Mouse (Mus musculus) forebrain, embryonic 13.5 days (tissue): ENCODE measurements at regions not wholly inside any gene's neighbourhood (a gene's known extent, or its start where the extent isn't known, plus 50 kb on each side); places are given as distances from the start of the nearest gene placed in this dataset.
A peak's percentile ranks its signal among the peaks of the same experiment; 100 is the strongest.

Source experiments
- ATAC-seq: fragments of 200-750 bp; cut with Nextera tagmentation; 2 replicates; pipeline ENCODE4 v1.8.0; 2017
- H3K27ac ChIP-seq: fragments of 300-500 bp; sonication (generic); 2 replicates; pipeline ENCODE4 v1.5.1; 2015; ENCODE audit warnings: inconsistent platforms, mild to moderate bottlenecking, moderate library complexity
- H3K27me3 ChIP-seq: fragments of 300-500 bp; sonication (generic); 2 replicates; pipeline ENCODE4 v1.6.1; 2015; ENCODE audit warnings: mild to moderate bottlenecking, inconsistent platforms
- H3K36me3 ChIP-seq: fragments of 300-500 bp; sonication (generic); 2 replicates; pipeline ENCODE4 v1.6.1; 2015; ENCODE audit warnings: mild to moderate bottlenecking, inconsistent platforms; ENCODE audit not compliant: poor library complexity, severe bottlenecking
- H3K4me1 ChIP-seq: fragments of 300-500 bp; sonication (generic); 2 replicates; pipeline ENCODE4 v1.6.1; 2015; ENCODE audit warnings: inconsistent platforms
- H3K4me2 ChIP-seq: fragments of 300-500 bp; sonication (generic); 2 replicates; pipeline ENCODE4 v1.6.1; 2015; ENCODE audit warnings: inconsistent platforms, mild to moderate bottlenecking, moderate library complexity
- H3K4me3 ChIP-seq: fragments of 300-500 bp; sonication (generic); 2 replicates; pipeline ENCODE4 v1.5.1; 2015; ENCODE audit warnings: mild to moderate bottlenecking, inconsistent platforms
- H3K9ac ChIP-seq: fragments of 300-500 bp; sonication (generic); 2 replicates; pipeline ENCODE4 v1.6.1; 2015; ENCODE audit warnings: mild to moderate bottlenecking, inconsistent platforms
- H3K9me3 ChIP-seq: fragments of 300-500 bp; sonication (generic); replicated peaks from 2 replicates; pipeline ENCODE4 v1.6.1; 2016; ENCODE audit warnings: inconsistent platforms
- WGBS: fragments of 180-500 bp; shearing (Covaris S2); methylation state at CpG from one replicate; pipeline ENCODE4 v1.1.7; 2015; 5-methylcytosine and 5-hydroxymethylcytosine counted together

- WGBS, result 91% methylated on average over 1 of the region's 1 CpGs
- Histone ChIP-seq H3K4me1 (no peaks in the 10 kb centered on the region), H3K9me3 (no peaks in the 10 kb centered on the region), H3K27ac (no peak overlapping the region), H3K36me3 (no peaks in the 10 kb centered on the region), H3K4me3 (no peak overlapping the region), H3K27me3 (no peaks in the 10 kb centered on the region), H3K9ac (no peak overlapping the region), H3K4me2 (no peak overlapping the region)
- ATAC-seq, result no peak
These were observed 315.7 kb upstream of the Slco3a1 start for GRCm38 (mm10) chr7:74870250-74870649.

- no peaks in the 10 kb centered on the region for H3K9me3 ChIP-seq
- H3K27me3 ChIP-seq, result no peaks in the 10 kb centered on the region
- H3K4me2 ChIP-seq, result no peak overlapping the region
- H3K36me3 ChIP-seq, result no peaks in the 10 kb centered on the region
- H3K4me1 ChIP-seq, result no peaks in the 10 kb centered on the region
- H3K27ac ChIP-seq, result no peak overlapping the region
- WGBS, result 89% methylated on average over 3 of the region's 3 CpGs
- no peak overlapping the region for H3K9ac ChIP-seq
- no peak overlapping the region for H3K4me3 ChIP-seq
- no peak for ATAC-seq
These were observed 308.1 kb upstream of the Slco3a1 start for GRCm38 (mm10) chr7:74862727-74863126.

GRCm38 (mm10) chr7:74844306-74844929 is 289.8 kb upstream of the Slco3a1 start:
- Histone ChIP-seq H3K27me3 (no peaks in the 10 kb centered on the region), H3K36me3 (no peaks in the 10 kb centered on the region), H3K9ac (no peak overlapping the region), H3K4me2 (no peak overlapping the region), H3K9me3 (no peaks in the 10 kb centered on the region), H3K4me1 (peaks cover 14% of the 10 kb centered on the region), H3K27ac (peak overlapping the region; percentile 54), H3K4me3 (no peak overlapping the region)
- peak; percentile 70; the same call in 1 of the 2 replicates for ATAC-seq
- WGBS, result 2% methylated on average over 6 of the region's 6 CpGs

GRCm38 (mm10) chr7:74823286-74823685 is 268.7 kb upstream of the Slco3a1 start:
- no peak overlapping the region for H3K27ac ChIP-seq
- no peak overlapping the region for H3K4me3 ChIP-seq
- no peaks in the 10 kb centered on the region for H3K4me1 ChIP-seq
- no peak for ATAC-seq
- H3K9ac ChIP-seq, result no peak overlapping the region
- no peaks in the 10 kb centered on the region for H3K27me3 ChIP-seq
- 72% methylated on average over 2 of the region's 2 CpGs for WGBS
- H3K9me3 ChIP-seq, result no peaks in the 10 kb centered on the region
- no peaks in the 10 kb centered on the region for H3K36me3 ChIP-seq
- H3K4me2 ChIP-seq, result no peak overlapping the region

GRCm38 (mm10) chr7:74793241-74793640 is 238.7 kb upstream of the Slco3a1 start:
- no peaks in the 10 kb centered on the region for H3K9me3 ChIP-seq
- H3K36me3 ChIP-seq, result no peaks in the 10 kb centered on the region
- H3K4me1 ChIP-seq, result no peaks in the 10 kb centered on the region
- H3K4me2 ChIP-seq, result no peak overlapping the region
- H3K9ac ChIP-seq, result no peak overlapping the region
- H3K27ac ChIP-seq, result no peak overlapping the region
- 41% methylated on average over 1 of the region's 1 CpGs for WGBS
- H3K4me3 ChIP-seq, result no peak overlapping the region
- peak; percentile 33; the same call in 1 of the 2 replicates for ATAC-seq
- no peaks in the 10 kb centered on the region for H3K27me3 ChIP-seq

GRCm38 (mm10) chr7:74788696-74789095 is 234.1 kb upstream of the Slco3a1 start:
- Histone ChIP-seq H3K27me3 (no peaks in the 10 kb centered on the region), H3K27ac (no peak overlapping the region), H3K9ac (no peak overlapping the region), H3K36me3 (no peaks in the 10 kb centered on the region), H3K9me3 (no peaks in the 10 kb centered on the region), H3K4me1 (no peaks in the 10 kb centered on the region), H3K4me2 (no peak overlapping the region), H3K4me3 (no peak overlapping the region)
- ATAC-seq, result no peak
- 82% methylated on average over 1 of the region's 1 CpGs for WGBS

- Histone ChIP-seq H3K27ac (no peak overlapping the region), H3K27me3 (no peaks in the 10 kb centered on the region), H3K4me1 (no peaks in the 10 kb centered on the region), H3K4me3 (no peak overlapping the region), H3K36me3 (no peaks in the 10 kb centered on the region), H3K9ac (no peak overlapping the region), H3K9me3 (no peaks in the 10 kb centered on the region), H3K4me2 (no peak overlapping the region)
- WGBS, result 72% methylated on average over 9 of the region's 9 CpGs
- ATAC-seq, result no peak
These were observed 217.1 kb upstream of the Slco3a1 start for GRCm38 (mm10) chr7:74771435-74772406.

GRCm38 (mm10) chr7:74766550-74766949 is 212.0 kb upstream of the Slco3a1 start:
- Histone ChIP-seq H3K36me3 (no peaks in the 10 kb centered on the region), H3K4me1 (no peaks in the 10 kb centered on the region), H3K9ac (no peak overlapping the region), H3K4me2 (no peak overlapping the region), H3K27ac (no peak overlapping the region), H3K9me3 (no peaks in the 10 kb centered on the region), H3K4me3 (no peak overlapping the region), H3K27me3 (no peaks in the 10 kb centered on the region)
- 83% methylated on average over 4 of the region's 4 CpGs for WGBS
- ATAC-seq, result no peak

- Histone ChIP-seq H3K27ac (no peak overlapping the region), H3K27me3 (no peaks in the 10 kb centered on the region), H3K9me3 (no peaks in the 10 kb centered on the region), H3K4me3 (no peak overlapping the region), H3K36me3 (no peaks in the 10 kb centered on the region), H3K4me2 (no peak overlapping the region), H3K4me1 (no peaks in the 10 kb centered on the region), H3K9ac (no peak overlapping the region)
- WGBS, result 90% methylated on average over 2 of the region's 2 CpGs
- ATAC-seq, result no peak
These were observed 202.9 kb upstream of the Slco3a1 start for GRCm38 (mm10) chr7:74757469-74757868.

GRCm38 (mm10) chr7:74747704-74748103 is 193.1 kb upstream of the Slco3a1 start:
- H3K9me3 ChIP-seq, result no peaks in the 10 kb centered on the region
- no peak overlapping the region for H3K4me2 ChIP-seq
- H3K27ac ChIP-seq, result no peak overlapping the region
- no peak for ATAC-seq
- H3K36me3 ChIP-seq, result no peaks in the 10 kb centered on the region
- no peaks in the 10 kb centered on the region for H3K27me3 ChIP-seq
- no peak overlapping the region for H3K4me3 ChIP-seq
- 72% methylated on average over 1 of the region's 1 CpGs for WGBS
- no peak overlapping the region for H3K9ac ChIP-seq
- H3K4me1 ChIP-seq, result no peaks in the 10 kb centered on the region

GRCm38 (mm10) chr7:74734941-74735340 is 180.4 kb upstream of the Slco3a1 start:
- 63% methylated on average over 6 of the region's 6 CpGs for WGBS
- H3K27ac ChIP-seq, result no peak overlapping the region
- no peak for ATAC-seq

GRCm38 (mm10) chr7:74726324-74726991 is 171.9 kb upstream of the Slco3a1 start:
- H3K27me3 ChIP-seq, result no peaks in the 10 kb centered on the region
- H3K9me3 ChIP-seq, result no peaks in the 10 kb centered on the region
- ATAC-seq, result no peak
- 78% methylated on average over 8 of the region's 8 CpGs for WGBS
- H3K9ac ChIP-seq, result no peak overlapping the region
- H3K4me2 ChIP-seq, result no peak overlapping the region
- no peak overlapping the region for H3K27ac ChIP-seq
- no peaks in the 10 kb centered on the region for H3K36me3 ChIP-seq
- H3K4me1 ChIP-seq, result no peaks in the 10 kb centered on the region
- H3K4me3 ChIP-seq, result no peak overlapping the region

More at GRCm38 (mm10) chr7:74734941-74735340, 180.4 kb upstream of the Slco3a1 start:
- no peak overlapping the region for H3K4me2 ChIP-seq
- no peak overlapping the region for H3K4me3 ChIP-seq
- no peak overlapping the region for H3K9ac ChIP-seq
- no peaks in the 10 kb centered on the region for H3K9me3 ChIP-seq
- no peaks in the 10 kb centered on the region for H3K36me3 ChIP-seq
- no peaks in the 10 kb centered on the region for H3K27me3 ChIP-seq
- H3K4me1 ChIP-seq, result no peaks in the 10 kb centered on the region
